Mouse (Mus musculus): ENCODE data around the gene Rufy1. TPM values are rescaled to one million over a fixed set of nuclear protein-coding genes. Genes with fewer than 3 reads are reported as not detected.

Gene Rufy1
- 20.8 TPM for total RNA-seq (2023)

GRCm38 (mm10) chr11:50430277-50431133 is at the start of gene Rufy1:
Gene Rufy1, minus strand, starts transcription at chr11:50431125.

DNA sequence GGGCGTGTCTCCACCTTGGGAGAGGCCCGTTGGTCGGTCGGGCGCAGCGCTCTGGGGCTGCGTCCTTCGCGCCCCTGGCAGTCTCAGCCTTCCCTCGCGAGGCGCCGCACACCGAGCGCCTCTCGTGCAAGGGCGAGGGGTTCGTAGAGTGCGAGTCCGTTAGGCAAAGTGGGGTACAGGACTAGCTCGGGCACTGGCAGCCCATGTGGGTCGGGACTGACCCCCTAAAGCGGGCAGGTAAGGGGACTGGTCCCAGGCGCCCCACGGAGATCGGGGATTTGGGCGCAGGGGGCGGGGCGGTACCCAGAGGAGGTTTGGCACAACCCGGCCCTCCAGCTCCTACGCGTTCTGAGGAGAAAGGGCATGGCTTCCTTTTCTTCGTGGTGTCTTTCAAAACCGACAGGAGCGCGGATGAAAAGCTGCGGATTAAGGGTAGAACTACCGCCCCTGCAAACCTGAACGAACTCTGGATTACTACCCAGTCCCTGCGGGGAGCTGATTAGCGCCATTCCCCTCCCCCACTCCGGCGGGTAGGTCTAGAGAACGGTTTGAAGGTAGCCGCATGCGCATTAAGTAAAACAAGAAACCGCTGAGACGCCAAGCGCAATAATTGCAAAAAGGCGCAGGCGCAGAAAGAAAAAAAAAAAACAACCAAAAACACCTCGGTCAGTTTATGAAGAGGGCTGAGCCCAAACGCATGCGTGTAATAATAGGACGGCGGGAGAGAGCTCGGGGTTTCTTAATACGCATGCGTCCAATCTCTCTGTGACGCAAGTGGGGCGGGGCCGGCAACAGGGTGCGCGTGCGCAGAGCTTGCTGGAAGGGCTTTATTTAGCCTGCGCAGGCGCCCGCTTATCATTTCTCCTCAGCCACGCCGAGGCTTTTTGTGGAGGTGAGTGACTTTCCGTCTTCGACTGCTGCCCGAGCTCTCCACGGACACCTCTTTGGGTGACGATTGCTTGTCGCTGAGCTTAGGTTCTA is 53.7 kb downstream of the Rufy1 start, which contains the start of gene Hnrnph1:
Gene Hnrnph1, plus strand, starts transcription at position 80 of the 981 bp plus-strand sequence.

DNA sequence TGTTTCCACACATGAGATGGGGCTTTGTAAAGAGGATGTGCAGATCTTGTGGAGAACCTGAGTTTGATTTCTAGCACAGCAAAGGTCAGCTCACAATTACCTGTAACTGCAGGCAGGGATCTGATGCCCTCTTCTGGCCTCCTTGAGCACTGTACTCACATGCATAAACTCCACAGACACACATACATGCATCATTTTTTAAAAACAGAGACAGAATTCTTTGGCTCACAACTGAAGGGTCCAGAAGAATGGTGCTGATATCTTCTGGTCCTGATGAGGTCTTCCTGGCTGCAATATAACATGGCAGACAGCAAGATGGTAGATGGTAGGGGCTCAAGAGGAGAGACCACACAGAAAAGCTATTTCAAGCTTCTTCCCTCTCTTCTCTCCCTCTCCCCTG is 76.8 kb downstream of the Rufy1 start, which contains the start of gene Cby3:
Gene Cby3, plus strand, starts transcription at position 301 of the 400 bp plus-strand sequence.

Other genes with a start within 250 kb of the Rufy1 start
- gene Sqstm1, start 220.3 kb downstream of the Rufy1 start, total RNA-seq (2023), result 429 TPM
- 7.1 TPM for gene Mgat4b, start 220.2 kb downstream of the Rufy1 start, total RNA-seq (2023)
- gene Ltc4s, start 192.5 kb downstream of the Rufy1 start, total RNA-seq (2023), result 0.98 TPM
- gene Maml1, start 138.8 kb downstream of the Rufy1 start, total RNA-seq (2023), result 43.4 TPM
- gene Canx, start 105.5 kb downstream of the Rufy1 start, total RNA-seq (2023), result 168 TPM
- not detected for gene Cby3, start 76.7 kb downstream of the Rufy1 start, total RNA-seq (2023)
- 912 TPM for gene Hnrnph1, start 54.1 kb downstream of the Rufy1 start, total RNA-seq (2023)
- gene Adamts2, start 171.0 kb upstream of the Rufy1 start, total RNA-seq (2023), result not detected